Mouse (Mus musculus): ENCODE measurements around the gene Cops3.

DNA sequence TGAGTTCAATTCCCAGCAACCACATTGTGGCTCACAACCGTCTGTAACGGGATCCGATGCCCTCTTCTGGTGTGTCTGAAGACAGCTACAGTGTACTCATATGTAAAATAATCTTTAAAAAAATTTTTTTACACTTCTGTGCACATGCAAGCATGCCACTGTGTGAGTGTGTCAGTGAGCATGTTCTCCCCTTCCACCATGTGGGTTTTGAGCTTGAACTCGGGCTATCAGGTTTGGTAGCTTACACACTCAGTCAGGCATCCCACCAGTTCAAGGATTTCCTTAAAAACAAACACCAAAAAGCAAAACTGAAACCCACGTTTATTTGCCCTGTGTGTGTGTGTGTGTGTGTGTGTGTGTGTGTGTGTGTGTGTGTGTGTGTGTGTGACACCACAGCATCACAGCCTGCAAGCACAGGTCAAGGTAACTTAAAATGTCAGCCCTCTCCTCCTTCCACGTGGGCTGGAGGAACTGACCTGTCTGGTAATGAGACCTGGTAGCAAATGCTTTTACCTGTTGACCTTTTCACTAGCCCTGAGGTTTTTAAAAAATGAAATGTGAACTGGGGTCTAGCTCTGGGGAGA lies 24.1 kb downstream of the Cops3 start:
- TF ChIP-seq CTCF (IDR thresholded peaks at IDR 0.05; ENCODE audit: low read depth, low read length) (no peak), POLR2A (IDR thresholded peaks at IDR 0.05; ENCODE audit: extremely low read depth, insufficient read depth, low read length) (no peak)
